12 mouse cellular contexts compared by ENCODE assay signal in the genomic region with DNA sequence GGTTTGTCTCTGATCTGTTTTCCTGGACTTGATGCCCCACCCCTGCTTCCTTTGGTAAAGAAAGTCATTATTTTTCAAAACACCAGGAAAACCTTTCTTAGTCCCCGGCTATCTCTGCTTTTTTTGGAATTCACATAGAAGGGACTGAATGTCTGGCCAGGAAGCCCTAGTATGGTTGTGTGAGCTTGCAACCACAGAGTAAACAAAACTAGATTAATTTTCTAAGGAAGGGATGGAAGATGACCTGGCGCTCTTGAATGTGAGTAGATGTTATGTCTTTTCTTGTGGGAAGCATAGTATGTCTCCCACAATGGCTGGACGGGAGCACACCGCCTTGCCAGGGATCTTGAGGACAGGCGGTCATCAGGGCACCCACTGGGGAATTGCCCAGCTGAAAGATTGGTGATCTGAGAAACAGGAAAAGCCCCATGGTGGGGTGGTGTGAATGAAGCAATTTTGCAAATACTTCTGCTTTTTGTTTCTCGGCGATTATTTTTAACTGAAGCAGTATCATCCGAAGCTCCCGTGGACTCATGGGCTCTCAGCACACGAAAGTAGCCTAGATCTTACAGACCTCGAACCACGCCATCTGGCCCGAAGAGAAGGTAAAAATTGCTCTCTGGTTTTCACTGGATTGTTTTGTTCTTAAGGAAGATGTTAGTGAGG. TPM values are rescaled to one million over a fixed set of nuclear protein-coding genes. Genes with fewer than 3 reads are reported as not detected.
DNase-seq lines count a peak whose midpoint lies in the region; ATAC-seq and TF ChIP-seq lines count a peak whose summit lies in the region.
"Had no signal": no experiment of that assay in that cellular context is flagged by ENCODE, and none has a peak within 500 bp of the region (broad histone marks: within the 10 kb centered on the region; RNA-seq: fewer than 3 reads in every experiment).

No protein-coding gene starts in this region.

- H3K36me3 ChIP-seq in liver, embryonic 15.5 days (replicated peaks) = no peaks in the 10 kb centered on the region
- no peaks in the 10 kb centered on the region for H3K36me3 ChIP-seq in liver, embryonic 11.5 days (ENCODE audit: control insufficient read depth, insufficient read depth, low read length)
- no peaks in the 10 kb centered on the region for H3K36me3 ChIP-seq in small intestine, adult 2 months (ENCODE audit: control insufficient read depth, insufficient read depth, low read length)
- no peaks in the 10 kb centered on the region for H3K36me3 ChIP-seq in hindbrain, embryonic 16.5 days (ENCODE audit: control insufficient read depth, insufficient read depth, low read length)

- H3K9me3 ChIP-seq in liver, embryonic 15.5 days (replicated peaks) = no peaks in the 10 kb centered on the region
- H3K9me3 ChIP-seq in liver, embryonic 11.5 days (ENCODE audit: control insufficient read depth, low read length) = no peaks in the 10 kb centered on the region
- H3K9me3 ChIP-seq in hindbrain, embryonic 16.5 days (ENCODE audit: control insufficient read depth, low read length) = peaks cover 2% of the 10 kb centered on the region; the same call in 1 of the 2 replicates

- DNase-seq in adrenal gland, adult (ENCODE audit: inconsistent age in 2 of 2, low spot score in 1 of 2) = peak; percentile 16 to 52
- DNase-seq in adrenal gland, adult 2 months = no peak
- DNase-seq in liver, embryonic 11.5 days (ENCODE audit: low spot score) = no peak
- DNase-seq in lung, adult 2 months = no peak
- DNase-seq in thymus, postnatal 0 days (ENCODE audit: low spot score) = no peak
- DNase-seq: adrenal gland, postnatal 36 days; cerebellum, postnatal 25 days had no signal

- TF ChIP-seq CTCF in lung, adult 2 months (IDR thresholded peaks at IDR 0.05; ENCODE audit: insufficient read depth, low read length) = no peak
- TF ChIP-seq CTCF in small intestine, adult 2 months (IDR thresholded peaks at IDR 0.05; ENCODE audit: extremely low read depth, insufficient read length, insufficient replicate concordance, low read depth, low read length) = no peak

- H3K27ac ChIP-seq in liver, embryonic 15.5 days (replicated peaks) = no peak overlapping the region
- no peak overlapping the region for H3K27ac ChIP-seq in liver, embryonic 11.5 days (ENCODE audit: low read depth, low read length)
- H3K27ac ChIP-seq in small intestine, adult 2 months (ENCODE audit: insufficient read depth, low read depth, low read length) = 0 out of 2 replicates have a peak overlapping the region, but pooled peaks have one; percentile 10
- H3K27ac ChIP-seq in hindbrain, embryonic 16.5 days (ENCODE audit: low read depth, low read length) = no peak overlapping the region

- 19% methylated on average over 13 of the region's 13 CpGs for WGBS in liver, embryonic 15.5 days (ENCODE audit: insufficient replicate concordance)
- 61% methylated on average over 13 of the region's 13 CpGs for WGBS in liver, embryonic 11.5 days
- 54% methylated on average over 13 of the region's 13 CpGs for WGBS in lung, adult 2 months
- WGBS in small intestine, adult 2 months = 75% methylated on average over 13 of the region's 13 CpGs
- 90% methylated on average over 13 of the region's 13 CpGs for WGBS in hindbrain, embryonic 16.5 days

- ATAC-seq in liver, embryonic 15.5 days (ENCODE audit: insufficient read depth) = no peak
- ATAC-seq in liver, embryonic 11.5 days (replicated peaks; ENCODE audit: low FRiP score) = no peak
- ATAC-seq in hindbrain, embryonic 16.5 days = no peak

- peaks cover 3% of the 10 kb centered on the region; the same call in 1 of the 2 replicates for H3K4me1 ChIP-seq in liver, embryonic 15.5 days (replicated peaks)
- H3K4me1 ChIP-seq in liver, embryonic 11.5 days (replicated peaks; ENCODE audit: control insufficient read depth, insufficient read depth, low read length) = no peaks in the 10 kb centered on the region
- H3K4me1 ChIP-seq in lung, adult 2 months (ENCODE audit: control insufficient read depth, insufficient read depth, low read length) = peaks cover 2% of the 10 kb centered on the region; the same call in 1 of the 2 replicates
- H3K4me1 ChIP-seq in small intestine, adult 2 months (ENCODE audit: control insufficient read depth, insufficient read depth, insufficient read length, low read length) = no peaks in the 10 kb centered on the region
- no peaks in the 10 kb centered on the region for H3K4me1 ChIP-seq in hindbrain, embryonic 16.5 days (ENCODE audit: control insufficient read depth, insufficient read depth, low read depth, low read length)

- H3K4me2 ChIP-seq in liver, embryonic 15.5 days = peak overlapping the region; percentile 32; the same call in 1 of the 2 replicates
- no peak overlapping the region for H3K4me2 ChIP-seq in liver, embryonic 11.5 days
- H3K4me2 ChIP-seq in hindbrain, embryonic 16.5 days (ENCODE audit: low read length) = no peak overlapping the region

- no peak for TF ChIP-seq POLR2A in lung, adult 2 months (IDR thresholded peaks at IDR 0.05; ENCODE audit: borderline replicate concordance, extremely low read depth, low read depth, low read length)
- TF ChIP-seq POLR2A in small intestine, adult 2 months (IDR thresholded peaks at IDR 0.05; ENCODE audit: low read depth, low read length) = no peak

- H3K27me3 ChIP-seq in liver, embryonic 15.5 days = no peaks in the 10 kb centered on the region
- no peaks in the 10 kb centered on the region for H3K27me3 ChIP-seq in liver, embryonic 11.5 days (replicated peaks; ENCODE audit: control insufficient read depth, insufficient read depth, low read length)
- H3K27me3 ChIP-seq in small intestine, adult 2 months (ENCODE audit: control insufficient read depth, insufficient read depth, low read length) = no peaks in the 10 kb centered on the region
- H3K27me3 ChIP-seq in hindbrain, embryonic 16.5 days (replicated peaks; ENCODE audit: control insufficient read depth, insufficient read depth, low read length) = no peaks in the 10 kb centered on the region

- H3K4me3 ChIP-seq in liver, embryonic 15.5 days (replicated peaks) = no peak overlapping the region
- H3K4me3 ChIP-seq in liver, embryonic 11.5 days (ENCODE audit: low read depth, low read length) = no peak overlapping the region
- H3K4me3 ChIP-seq in lung, adult 2 months (replicated peaks; ENCODE audit: extremely low read depth, low read depth, low read length) = peak overlapping the region; percentile 44
- H3K4me3 ChIP-seq in small intestine, adult 2 months (ENCODE audit: low read depth, low read length) = no peak overlapping the region
- H3K4me3 ChIP-seq in hindbrain, embryonic 16.5 days (ENCODE audit: low read length) = no peak overlapping the region

- H3K9ac ChIP-seq in liver, embryonic 15.5 days = no peak overlapping the region
- no peak overlapping the region for H3K9ac ChIP-seq in liver, embryonic 11.5 days (ENCODE audit: low read depth, low read length)
- no peak overlapping the region for H3K9ac ChIP-seq in hindbrain, embryonic 16.5 days (ENCODE audit: low read depth, low read length)

RNA-seq across cellular contexts. Expression of a gene that starts 44.9 kb away (rescaled TPM):
- total RNA-seq in adrenal gland, adult 2 months (2021) = 10 to 100 TPM; 13.0 to 22.8 TPM
- polyA plus RNA-seq in adrenal gland, adult 2 months (2012; rRNA removed) = 4.9 and 6.9 TPM in 2 replicates
- 3.4 and 4.2 TPM in 2 replicates for polyA plus RNA-seq in liver, embryonic 15.5 days (2015; fragmentation: Nextera tagmentation; extraction: Ambion mirVana)
- 5.1 and 5.6 TPM in 2 replicates for polyA plus RNA-seq in liver, embryonic 11.5 days (2014; fragmentation: Nextera tagmentation; extraction: Ambion mirVana)
- 42.5 and 46.8 TPM in 2 replicates for polyA plus RNA-seq in lung, adult 2 months (2012; rRNA removed)
- polyA plus RNA-seq in small intestine, adult 2 months (2012; rRNA removed) = 12.6 and 38.7 TPM in 2 replicates
- polyA plus RNA-seq in thymus, postnatal 0 days (2015; fragmentation: Nextera tagmentation; extraction: Ambion mirVana) = 12.2 and 14.0 TPM in 2 replicates
- 14.9 and 15.6 TPM in 2 replicates for polyA plus RNA-seq in hindbrain, embryonic 16.5 days (2015; fragmentation: Nextera tagmentation; extraction: Ambion mirVana)

RNA-seq across cellular contexts. Expression of a gene that starts 58.1 kb away (rescaled TPM):
- not detected for total RNA-seq in adrenal gland, adult 2 months (2021)
- not detected in 2 replicates for polyA plus RNA-seq in adrenal gland, adult 2 months (2012; rRNA removed)
- not detected in 2 replicates for polyA plus RNA-seq in liver, embryonic 15.5 days (2015; fragmentation: Nextera tagmentation; extraction: Ambion mirVana)
- polyA plus RNA-seq in liver, embryonic 11.5 days (2014; fragmentation: Nextera tagmentation; extraction: Ambion mirVana) = not detected in 2 replicates
- polyA plus RNA-seq in lung, adult 2 months (2012; rRNA removed) = not detected in 2 replicates
- polyA plus RNA-seq in small intestine, adult 2 months (2012; rRNA removed) = not detected in 2 replicates
- not detected in 2 replicates for polyA plus RNA-seq in thymus, postnatal 0 days (2015; fragmentation: Nextera tagmentation; extraction: Ambion mirVana)
- polyA plus RNA-seq in hindbrain, embryonic 16.5 days (2015; fragmentation: Nextera tagmentation; extraction: Ambion mirVana) = 0.42 and 0.49 TPM in 2 replicates
- total RNA-seq: adrenal gland, postnatal 36 days; left cerebral cortex, postnatal 25 days had no signal
- polyA plus RNA-seq: kidney, embryonic 16.5 days had no signal

Comparison
In these comparisons a context has a peak if more than half of its experiments do, and no peak if none do; other contexts are left out.
1. DNase-seq: peak in adrenal gland, adult (2 of 2); none in adrenal gland, adult 2 months (single experiment), liver, embryonic 11.5 days (single experiment), lung, adult 2 months (single experiment) and thymus, postnatal 0 days (single experiment).